Mouse (Mus musculus): ENCODE data around the gene Nfs1. TPM values are rescaled to one million over a fixed set of nuclear protein-coding genes. Genes with fewer than 3 reads are reported as not detected.

Nfs1 gene
- polyA plus RNA-seq (2012; ENCODE audit: low replicate concordance): 36.7 and 38.3 TPM in 2 replicates

GRCm38 (mm10) chr2:156143953-156144724, at the start of gene Nfs1, which contains the start of gene Romo1:
Nfs1 (minus strand) TSS chr2:156144186.
Romo1 (plus strand) TSS chr2:156144039.

GRCm38 (mm10) chr2:156180094-156180821, 36.3 kb upstream of the Nfs1 start, which contains the start of gene Rbm39:
Rbm39 (minus strand) TSS chr2:156180238.

DNA sequence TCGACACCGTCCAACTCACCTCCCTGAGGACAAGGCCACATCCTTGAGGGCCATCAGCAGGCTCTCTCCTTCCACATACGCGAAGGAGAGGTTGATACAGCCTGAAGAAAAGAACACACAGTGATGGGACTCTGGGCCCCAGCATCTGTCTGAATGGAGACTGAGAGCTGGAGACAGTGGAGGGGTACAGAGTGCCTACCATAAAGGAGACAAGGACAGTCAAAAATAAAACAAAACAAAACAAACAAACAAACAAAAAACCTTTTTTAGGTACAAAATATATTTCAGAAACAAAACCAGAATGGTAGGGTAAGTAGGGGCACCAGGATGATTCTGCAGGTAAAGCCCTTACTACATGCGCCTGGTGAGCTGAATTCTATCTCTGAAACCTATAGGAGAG, 17.0 kb downstream of the Nfs1 start, which contains the start of gene Gm28036:
TSS of gene Gm28036 (minus strand) at position 101 of the 400 bp plus-strand sequence.

DNA sequence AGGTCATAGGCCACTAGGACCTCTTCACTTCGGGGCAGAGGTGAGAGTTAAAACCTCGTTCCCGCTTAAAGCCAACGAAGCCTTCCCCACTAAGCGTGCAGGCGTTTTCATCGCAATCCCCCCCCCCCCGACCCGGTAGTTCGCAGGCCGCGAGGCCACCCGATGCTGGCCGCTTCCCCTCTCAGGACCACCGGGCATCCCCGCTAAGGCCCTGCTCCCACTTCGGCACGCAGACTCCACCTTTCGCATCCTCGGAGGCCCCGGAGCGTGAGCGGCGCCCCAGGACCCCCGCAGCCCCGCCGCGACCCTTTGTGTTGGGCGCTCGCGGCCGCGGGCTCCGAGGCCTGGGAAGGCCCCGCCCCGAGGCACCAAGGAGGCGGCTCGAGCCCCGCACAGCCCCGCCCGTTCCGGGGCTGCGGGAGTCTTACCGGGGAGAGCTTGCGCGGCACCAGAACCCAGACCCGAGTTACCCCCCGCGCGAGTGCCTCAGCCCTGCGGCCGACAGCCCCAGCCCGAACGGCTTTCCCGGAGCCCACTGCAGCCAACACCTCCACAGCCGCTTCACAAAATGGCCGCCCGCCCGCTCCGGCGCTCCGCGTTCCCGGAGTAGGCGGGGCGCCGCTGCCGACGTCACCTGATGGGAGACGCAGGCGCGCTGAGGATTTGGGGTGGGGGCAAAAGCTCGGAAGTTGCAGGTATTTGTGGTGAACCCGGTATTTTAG, 32.5 kb downstream of the Nfs1 start, which contains the start of the genes Cpne1 and Rbm12:
TSS of gene Cpne1 (minus strand) at position 608 of the 722 bp plus-strand sequence.
TSS of gene Rbm12 (minus strand) at position 621 of the 722 bp plus-strand sequence.

Other genes with a start within 250 kb of the Nfs1 start
- gene Uqcc1, start 213.9 kb downstream of the Nfs1 start, polyA plus RNA-seq (2012; ENCODE audit: low replicate concordance): 1.9 and 2.0 TPM in 2 replicates
- 0.25 TPM in 1 of 2 replicates, not detected in the other for gene Gm15557, start 203.5 kb downstream of the Nfs1 start, polyA plus RNA-seq (2012; ENCODE audit: low replicate concordance)
- 0.31 and 0.70 TPM in 2 replicates for gene Gdf5, start 198.8 kb downstream of the Nfs1 start, polyA plus RNA-seq (2012; ENCODE audit: low replicate concordance)
- 13.3 and 14.7 TPM in 2 replicates for gene Cep250, start 187.7 kb downstream of the Nfs1 start, polyA plus RNA-seq (2012; ENCODE audit: low replicate concordance)
- 0.34 and 0.60 TPM in 2 replicates for gene 6430550D23Rik, start 136.2 kb downstream of the Nfs1 start, polyA plus RNA-seq (2012; ENCODE audit: low replicate concordance)
- 23.3 and 34.1 TPM in 2 replicates for gene Ergic3, start 136.1 kb downstream of the Nfs1 start, polyA plus RNA-seq (2012; ENCODE audit: low replicate concordance)
- gene Fer1l4, start 91.2 kb downstream of the Nfs1 start, polyA plus RNA-seq (2012; ENCODE audit: low replicate concordance): 0.24 and 0.41 TPM in 2 replicates
- 3.1 and 3.3 TPM in 2 replicates for gene Spag4, start 79.0 kb downstream of the Nfs1 start, polyA plus RNA-seq (2012; ENCODE audit: low replicate concordance)
- gene Cpne1, start 32.2 kb downstream of the Nfs1 start, polyA plus RNA-seq (2012; ENCODE audit: low replicate concordance): 16.5 and 29.2 TPM in 2 replicates
- 6.2 and 8.1 TPM in 2 replicates for gene Rbm12, start 32.2 kb downstream of the Nfs1 start, polyA plus RNA-seq (2012; ENCODE audit: low replicate concordance)
- gene Gm28036, start 17.1 kb downstream of the Nfs1 start, polyA plus RNA-seq (2012; ENCODE audit: low replicate concordance): 0.68 TPM in 1 of 2 replicates, not detected in the other
- 105 and 200 TPM in 2 replicates for gene Romo1, start 147 bp downstream of the Nfs1 start, polyA plus RNA-seq (2012; ENCODE audit: low replicate concordance)
- 221 and 282 TPM in 2 replicates for gene Rbm39, start 36.1 kb upstream of the Nfs1 start, polyA plus RNA-seq (2012; ENCODE audit: low replicate concordance)
- 23.0 and 27.4 TPM in 2 replicates for gene Phf20, start 52.3 kb upstream of the Nfs1 start, polyA plus RNA-seq (2012; ENCODE audit: low replicate concordance)
- gene Cnbd2, start 168.1 kb upstream of the Nfs1 start, polyA plus RNA-seq (2012; ENCODE audit: low replicate concordance): 0.19 TPM in 1 of 2 replicates, not detected in the other
- 633 and 1,863 TPM in 2 replicates for gene Scand1, start 168.5 kb upstream of the Nfs1 start, polyA plus RNA-seq (2012; ENCODE audit: low replicate concordance)

All from leukemia stem cell, adult 10-12 weeks (primary cell).